Mouse (Mus musculus) E14TG2a.4 (cell line): ENCODE measurements at regions not wholly inside any gene's neighbourhood (a gene's known extent, or its start where the extent isn't known, plus 50 kb on each side); places are given as distances from the start of the nearest gene placed in this dataset.

Experiments
- CTCF ChIP-seq: conservative IDR thresholded peaks from 2 replicates; pipeline ENCODE4 v1.5.1; 2014; ENCODE audit warnings: low read length
- NANOG ChIP-seq: IDR thresholded peaks from 2 replicates; pipeline ENCODE4 v1.6.1; 2014; ENCODE audit warnings: borderline replicate concordance, low read length, mixed read lengths
- POU5F1 ChIP-seq: IDR thresholded peaks from 2 replicates; pipeline ENCODE4 v1.6.1; 2014; ENCODE audit warnings: low read length, borderline replicate concordance

DNA sequence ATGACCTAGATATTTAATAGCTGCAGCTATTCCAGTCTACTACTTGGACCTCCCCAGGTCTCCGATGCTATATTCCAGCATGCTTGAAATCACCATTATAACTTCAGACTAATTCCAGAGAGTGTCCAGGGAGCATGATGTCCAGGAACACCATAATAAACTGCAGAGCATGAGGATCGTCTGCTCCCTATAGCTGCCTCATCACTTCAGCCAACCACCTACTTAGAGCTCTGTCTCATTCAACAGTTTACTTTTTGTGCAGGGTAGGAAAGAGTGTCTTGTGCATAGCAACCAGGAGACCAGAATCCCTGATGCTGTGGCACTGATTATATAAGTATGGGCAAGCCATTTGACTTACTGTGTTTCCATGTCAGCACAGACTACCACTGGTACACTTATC is 379.2 kb upstream of the Mef2c start:
- TF ChIP-seq CTCF (no peak), POU5F1 (no peak), NANOG (no peak)
